Mouse (Mus musculus) gastrocnemius, postnatal 36 days (tissue): ENCODE measurements around the gene Prss34. TPM values are rescaled to one million over a fixed set of nuclear protein-coding genes. Genes with fewer than 3 reads are reported as not detected.

Source experiments
- DNase-seq, 2 experiments: peaks; one replicate each; pipeline ENCODE4 v3.0.0; 2022
- intact Hi-C: fragments of 180-260 bp; cut with DNase I; formaldehyde crosslinking; loops from one replicate; pipeline ENCODE4 v1.15.1; 2025
- total RNA-seq, 2 experiments: library from RNA; stranded (reverse); gene quantifications; 2 replicates each; pipeline ENCODE4 v1.2.3; 2021

Gene Prss34
- total RNA-seq, 2 experiments from 2014 or later = 0.20 to 0.36 TPM

- DNase-seq = no peak
- intact Hi-C loops = loop anchor here (5.0 kb wide), 1 partner anchor 79 kb away; no protein-coding TSS in a partner anchor
These were observed 4.7 kb upstream of the Prss34 start for GRCm38 (mm10) chr17:25293495-25293894.

- intact Hi-C loops = loop anchor here (5.0 kb wide), 1 partner anchor 78 kb away; no protein-coding TSS in a partner anchor
- DNase-seq = no peak
These were observed 4.1 kb upstream of the Prss34 start for GRCm38 (mm10) chr17:25294111-25294510.

DNA sequence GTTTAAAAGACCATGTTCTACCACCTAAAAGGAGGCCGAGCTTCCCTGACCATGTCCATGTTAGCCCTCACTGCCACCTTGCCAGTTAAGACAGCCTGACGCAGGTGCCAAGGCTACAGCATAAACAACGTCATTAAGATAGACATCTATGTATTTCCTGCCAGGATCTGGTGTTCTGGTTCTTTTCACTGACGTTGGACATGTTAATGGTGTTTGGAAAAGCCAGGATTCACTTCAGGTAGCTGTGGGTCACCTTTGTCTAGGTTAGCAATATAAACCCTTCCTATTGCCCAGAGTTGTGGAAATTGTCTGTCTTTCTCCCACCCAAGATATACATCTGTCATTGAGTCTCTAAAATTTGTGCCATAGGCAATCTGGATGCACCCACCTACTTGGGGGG is 10.2 kb downstream of the Prss34 start, which contains the start of gene Prss28:
Gene Prss28 (plus strand): TSS at position 301 of the 400 bp plus-strand sequence.
- intact Hi-C loops = no loop called here
- no peak for DNase-seq

GRCm38 (mm10) chr17:25318354-25318753 is 20.2 kb downstream of the Prss34 start, which contains the start of gene Prss29:
Gene Prss29 (plus strand): TSS chr17:25318654.
- intact Hi-C loops = no loop called here
- DNase-seq = no peak

DNA sequence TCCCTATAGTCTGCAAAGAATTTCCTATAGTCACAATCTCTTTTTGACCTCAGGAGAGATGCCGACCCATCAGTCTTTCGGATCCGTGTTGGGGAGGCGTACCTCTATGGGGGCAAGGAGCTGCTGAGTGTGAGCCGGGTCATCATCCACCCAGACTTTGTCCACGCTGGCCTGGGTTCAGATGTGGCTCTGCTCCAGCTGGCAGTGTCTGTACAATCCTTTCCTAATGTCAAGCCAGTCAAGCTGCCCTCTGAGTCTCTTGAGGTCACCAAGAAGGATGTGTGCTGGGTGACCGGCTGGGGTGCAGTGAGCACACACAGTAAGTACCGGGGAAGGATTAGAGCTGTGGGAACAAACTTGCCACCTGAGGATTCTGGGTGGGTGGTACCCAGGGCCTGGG is 22.6 kb downstream of the Prss34 start:
- DNase-seq = no peak
- intact Hi-C loops = no loop called here

GRCm38 (mm10) chr17:25322930-25323329 is 24.7 kb downstream of the Prss34 start:
- no peak for DNase-seq
- intact Hi-C loops = no loop called here

GRCm38 (mm10) chr17:25332321-25332720 is 34.1 kb downstream of the Prss34 start:
- intact Hi-C loops = loop anchor here (2.0 kb wide), 1 partner anchor 134 kb away; no protein-coding TSS in a partner anchor
- no peak for DNase-seq

- intact Hi-C loops = loop anchor here (2.0 kb wide), 2 partner anchors 33 to 133 kb away; partner anchors contain the start of gene Tpsb2
- DNase-seq = no peak
These were observed 35.7 kb downstream of the Prss34 start for GRCm38 (mm10) chr17:25333943-25334342.

DNA sequence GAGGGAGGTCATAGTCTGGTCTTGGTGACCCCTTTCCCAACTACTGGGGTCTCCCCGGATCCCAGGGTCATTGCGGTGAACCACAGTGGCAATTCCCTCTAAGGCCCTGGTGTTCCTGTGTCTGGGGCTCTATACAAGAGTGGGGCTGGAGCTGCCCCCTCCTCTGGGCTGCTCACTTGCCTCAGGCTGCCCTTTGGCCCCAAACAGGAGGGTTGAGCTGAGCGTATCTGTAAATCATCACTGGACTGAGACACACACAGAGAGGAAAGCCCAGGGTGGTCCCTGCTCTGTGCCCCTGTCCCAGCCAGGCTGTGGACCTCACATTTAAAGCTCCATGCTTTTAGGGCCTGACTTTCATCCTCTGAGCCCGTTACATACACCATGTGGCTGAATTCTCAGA is 40.0 kb downstream of the Prss34 start:
- DNase-seq = no peak
- intact Hi-C loops = no loop called here

DNA sequence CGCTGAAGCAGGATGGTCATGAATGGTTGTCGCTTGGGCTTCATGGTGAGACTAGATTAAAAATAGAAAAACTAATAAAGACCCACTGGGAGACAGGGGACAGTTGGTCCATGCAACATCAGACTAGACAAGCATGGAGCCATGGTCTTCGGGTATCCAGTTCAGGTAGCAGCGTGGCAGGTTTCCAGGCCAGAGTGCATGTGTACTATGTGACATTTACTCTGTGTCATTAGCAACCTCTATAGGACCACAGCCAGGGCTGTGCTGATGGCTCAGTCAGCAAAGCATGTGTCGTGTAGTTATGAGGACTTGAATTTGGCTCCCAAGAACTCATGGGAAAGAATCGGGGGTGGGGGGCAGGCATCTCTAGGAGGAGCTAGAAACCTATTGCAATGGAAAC is 41.8 kb downstream of the Prss34 start:
- DNase-seq = no peak

DNA sequence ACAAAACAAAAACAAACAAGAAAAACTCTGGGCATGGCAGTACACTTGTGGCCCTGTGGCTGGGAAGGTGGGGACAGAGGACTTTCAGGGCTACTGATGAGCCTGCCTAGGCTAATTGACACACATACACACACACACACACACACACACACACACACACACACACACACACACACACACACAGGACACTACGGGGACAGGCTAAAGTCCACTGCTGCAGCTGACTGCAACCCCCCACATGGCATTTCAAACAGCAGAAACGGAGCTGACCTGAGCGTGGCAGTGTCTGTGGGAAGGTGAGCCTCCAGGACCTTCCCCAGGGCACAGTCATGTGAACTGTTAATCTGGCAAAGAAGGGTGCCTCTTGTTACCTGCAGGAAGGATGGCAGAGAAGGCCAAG is 43.3 kb downstream of the Prss34 start:
- intact Hi-C loops = no loop called here
- DNase-seq = no peak

More for the DNA sequence above, 41.8 kb downstream of the Prss34 start:
- intact Hi-C loops = no loop called here

GRCm38 (mm10) chr17:25345462-25345861 is 47.3 kb downstream of the Prss34 start, which contains the start of gene Tpsab1:
Gene Tpsab1 (minus strand): TSS chr17:25345562.
- intact Hi-C loops = no loop called here
- no peak for DNase-seq

Other genes with a start within 250 kb of the Prss34 start
- gene Tmem204, start 214.8 kb upstream of the Prss34 start, total RNA-seq = 10 to 100 TPM; 10.3 to 10.7 TPM
- 1 to 10 TPM; 4.2 to 6.1 TPM for gene Telo2, start 182.4 kb upstream of the Prss34 start, total RNA-seq
- gene Ptx4, start 177.6 kb upstream of the Prss34 start, total RNA-seq = 1 to 10 TPM; 3.7 to 4.3 TPM
- 10 to 100 TPM; 13.7 to 14.9 TPM for gene Clcn7, start 165.0 kb upstream of the Prss34 start, total RNA-seq
- not detected for gene Ccdc154, start 135.9 kb upstream of the Prss34 start, total RNA-seq
- gene Gm38655, start 122.9 kb upstream of the Prss34 start, total RNA-seq = not detected
- 10 to 100 TPM; 12.3 to 13.8 TPM for gene BC003965, start 113.8 kb upstream of the Prss34 start, total RNA-seq
- gene Unkl, start 110.0 kb upstream of the Prss34 start, total RNA-seq = 1 to 10 TPM; 4.9 to 5.6 TPM
- gene Gnptg, start 58.3 kb upstream of the Prss34 start, total RNA-seq = 10 to 100 TPM; 13.8 to 14.1 TPM
- gene Tsr3, start 58.2 kb upstream of the Prss34 start, total RNA-seq = 10 to 100 TPM; 15.8 to 18.4 TPM
- not detected for gene Baiap3, start 42.0 kb upstream of the Prss34 start, total RNA-seq
- gene Ube2i, start 23.8 kb upstream of the Prss34 start, total RNA-seq = 10 to 100 TPM; 55.0 to 60.6 TPM
- not detected for gene Prss28, start 10.3 kb downstream of the Prss34 start, total RNA-seq
- gene Prss29, start 20.3 kb downstream of the Prss34 start, total RNA-seq = not detected
- gene Tpsab1, start 47.2 kb downstream of the Prss34 start, total RNA-seq = 1 to 10 TPM; 1.1 to 1.3 TPM
- 1 to 10 TPM; 2.7 to 3.5 TPM for gene Tpsb2, start 67.9 kb downstream of the Prss34 start, total RNA-seq
- gene Tpsg1, start 70.9 kb downstream of the Prss34 start, total RNA-seq = under 1 TPM in 1 of 2 experiments, not detected in 1; 0.26 TPM
- 1 to 10 TPM in 1 of 2 experiments, under 1 TPM in 1; 0.94 to 1.2 TPM for gene Cacna1h, start 135.4 kb downstream of the Prss34 start, total RNA-seq
- gene Tekt4, start 156.2 kb downstream of the Prss34 start, total RNA-seq = not detected
- gene Sstr5, start 198.9 kb downstream of the Prss34 start, total RNA-seq = not detected